Mouse (Mus musculus): Measurements from ENCODE around the gene Ccdc40. TPM values are rescaled to one million over a fixed set of nuclear protein-coding genes. Genes with fewer than 3 reads are reported as not detected.

Gene Ccdc40
- polyA plus RNA-seq (2012; rRNA removed), result 11.7 and 13.0 TPM in 2 replicates

GRCm38 (mm10) chr11:119228091-119228781 is at the start of gene Ccdc40, which contains the start of gene Tbc1d16:
TSS of gene Ccdc40 (plus strand) at chr11:119228572.
TSS of gene Tbc1d16 (minus strand) at chr11:119228499.

GRCm38 (mm10) chr11:119267768-119268556 is 39.6 kb downstream of the Ccdc40 start, which contains the start of gene Gaa:
TSS of gene Gaa (plus strand) at chr11:119267887.

DNA sequence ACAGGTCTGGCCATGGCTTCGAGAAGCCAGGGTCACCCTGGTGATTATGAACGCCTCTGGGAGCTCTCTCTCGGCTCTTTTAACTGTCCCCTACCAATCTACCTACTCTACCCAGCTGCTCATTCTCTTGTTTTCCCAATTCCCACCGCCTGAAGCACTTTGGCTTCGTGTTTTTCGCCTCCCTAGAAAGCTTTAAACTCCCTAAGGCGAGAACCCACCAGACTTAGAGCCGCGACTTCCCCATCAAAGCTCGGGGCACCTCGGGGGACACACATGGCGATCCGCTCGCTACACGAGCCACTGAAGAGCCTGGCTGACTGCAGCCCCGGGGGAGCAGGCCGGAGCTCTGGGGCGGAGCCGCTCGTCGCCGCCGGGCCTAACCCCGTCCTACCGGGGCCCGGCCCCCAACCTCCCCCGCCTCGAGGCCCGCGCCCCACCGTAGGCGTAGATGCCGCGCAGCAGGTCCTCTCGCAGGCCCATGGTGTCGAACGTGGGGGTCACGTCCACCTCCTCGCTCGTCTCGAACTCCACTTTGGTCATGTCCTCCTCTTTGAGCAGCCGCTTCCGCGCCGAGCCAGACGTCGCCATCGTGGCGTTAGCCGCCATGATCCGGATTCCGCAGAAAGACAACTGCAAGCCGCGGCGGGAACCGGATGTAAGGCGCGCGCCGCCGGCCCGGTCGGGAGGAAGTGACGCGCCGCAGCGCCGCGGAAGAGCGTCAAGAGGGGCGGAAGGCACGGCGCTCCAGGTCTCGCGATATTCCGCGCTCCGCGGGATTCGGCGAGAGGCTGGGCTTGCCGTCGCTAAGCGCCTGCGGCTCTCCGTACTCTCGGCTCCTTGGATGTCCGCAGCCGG is 71.2 kb downstream of the Ccdc40 start, which contains the start of gene Eif4a3:
Gene Eif4a3, minus strand, starts transcription at position 699 of the 855 bp plus-strand sequence.

DNA sequence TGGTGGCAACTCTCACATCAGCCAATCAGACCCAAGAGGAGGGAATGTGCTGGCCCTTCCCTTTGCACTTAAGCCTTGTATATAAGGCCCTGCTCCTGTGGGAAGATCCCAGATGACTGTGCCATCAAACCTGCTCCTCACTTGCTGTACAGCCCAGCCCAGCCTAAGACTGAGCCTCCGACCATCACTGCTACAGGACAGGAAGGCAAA is 79.2 kb downstream of the Ccdc40 start, which contains the start of gene Card14:
Gene Card14, plus strand, starts transcription at position 111 of the 210 bp plus-strand sequence.

Other genes with a start within 250 kb of the Ccdc40 start
- 0.23 and 0.29 TPM in 2 replicates for gene Enpp7, start 240.4 kb upstream of the Ccdc40 start, polyA plus RNA-seq (2012; rRNA removed)
- gene Cbx2, start 205.6 kb upstream of the Ccdc40 start, polyA plus RNA-seq (2012; rRNA removed), result 11.6 and 13.0 TPM in 2 replicates
- 3.0 and 7.6 TPM in 2 replicates for gene Cbx8, start 187.6 kb upstream of the Ccdc40 start, polyA plus RNA-seq (2012; rRNA removed)
- 27.2 and 28.2 TPM in 2 replicates for gene Cbx4, start 142.4 kb upstream of the Ccdc40 start, polyA plus RNA-seq (2012; rRNA removed)
- gene Tbc1d16, start 73 bp upstream of the Ccdc40 start, polyA plus RNA-seq (2012; rRNA removed), result 21.4 and 22.2 TPM in 2 replicates
- 336 TPM in 2 replicates for gene Gaa, start 39.3 kb downstream of the Ccdc40 start, polyA plus RNA-seq (2012; rRNA removed)
- 121 and 122 TPM in 2 replicates for gene Eif4a3, start 71.5 kb downstream of the Ccdc40 start, polyA plus RNA-seq (2012; rRNA removed)
- 0.16 and 0.28 TPM in 2 replicates for gene Card14, start 79.2 kb downstream of the Ccdc40 start, polyA plus RNA-seq (2012; rRNA removed)
- 49.3 and 55.6 TPM in 2 replicates for gene Sgsh, start 127.0 kb downstream of the Ccdc40 start, polyA plus RNA-seq (2012; rRNA removed)
- 31.6 and 41.4 TPM in 2 replicates for gene Slc26a11, start 127.0 kb downstream of the Ccdc40 start, polyA plus RNA-seq (2012; rRNA removed)
- 33.7 and 44.6 TPM in 2 replicates for gene Rnf213, start 164.5 kb downstream of the Ccdc40 start, polyA plus RNA-seq (2012; rRNA removed)